Mouse (Mus musculus): Measurements from ENCODE around the gene Siglecf.

GRCm38 (mm10) chr7:43312386-43313012, 38.6 kb upstream of the Siglecf start:
- no peak for TF ChIP-seq CTCF (IDR thresholded peaks at IDR 0.05; ENCODE audit: control insufficient read depth, insufficient read depth, insufficient read length)
- no peak for TF ChIP-seq MYOD1 (IDR thresholded peaks at IDR 0.05; ENCODE audit: control insufficient read depth, insufficient read length, low read depth)
- no peak for TF ChIP-seq MAX (IDR thresholded peaks at IDR 0.05)
- TF ChIP-seq MYOG (IDR thresholded peaks at IDR 0.05; ENCODE audit: control insufficient read depth, extremely low read depth, insufficient read length), result no peak
- no peak for TF ChIP-seq CEBPB (IDR thresholded peaks at IDR 0.05; ENCODE audit: low read depth)

Measured in C2C12 (cell line).